Mouse (Mus musculus) hindbrain, embryonic 15.5 days (tissue): ENCODE data around the gene Ssbp4. TPM values are rescaled to one million over a fixed set of nuclear protein-coding genes. Genes with fewer than 3 reads are reported as not detected.

Source experiments
- polyA plus RNA-seq: library from polyadenylated mRNA; unstranded; fragments of >200 nt; fragmentation: Nextera tagmentation; extraction: Ambion mirVana; gene quantifications from 2 replicates; pipeline ENCODE4 v1.2.1, GENCODE M21; 2015

The Ssbp4 gene
- polyA plus RNA-seq, 1 experiment from 2014 or later: 172 TPM

Other genes starting within 250 kb of the Ssbp4 start
- 0.27 and 0.47 TPM in 2 replicates for gene Comp, start 235.3 kb downstream of the Ssbp4 start, polyA plus RNA-seq
- 46.1 and 57.4 TPM in 2 replicates for gene Crtc1, start 169.3 kb downstream of the Ssbp4 start, polyA plus RNA-seq
- 29.5 and 33.6 TPM in 2 replicates for gene Klhl26, start 131.9 kb downstream of the Ssbp4 start, polyA plus RNA-seq
- gene Tmem59l, start 121.5 kb downstream of the Ssbp4 start, polyA plus RNA-seq: 133 and 145 TPM in 2 replicates
- gene Crlf1, start 115.7 kb downstream of the Ssbp4 start, polyA plus RNA-seq: 7.0 and 8.6 TPM in 2 replicates
- 161 and 177 TPM in 2 replicates for gene Rex1bd, start 102.1 kb downstream of the Ssbp4 start, polyA plus RNA-seq
- 652 and 684 TPM in 2 replicates for gene Uba52, start 98.1 kb downstream of the Ssbp4 start, polyA plus RNA-seq
- 393 and 420 TPM in 2 replicates for gene Fkbp8, start 81.1 kb downstream of the Ssbp4 start, polyA plus RNA-seq
- gene Kxd1, start 80.9 kb downstream of the Ssbp4 start, polyA plus RNA-seq: 48.5 and 49.0 TPM in 2 replicates
- 15.1 and 20.9 TPM in 2 replicates for gene Ell, start 69.4 kb downstream of the Ssbp4 start, polyA plus RNA-seq
- 146 and 152 TPM in 2 replicates for gene Isyna1, start 14.5 kb downstream of the Ssbp4 start, polyA plus RNA-seq
- gene Lrrc25, start 7.3 kb upstream of the Ssbp4 start, polyA plus RNA-seq: 1.1 and 2.2 TPM in 2 replicates
- gene Gdf15, start 23.6 kb upstream of the Ssbp4 start, polyA plus RNA-seq: 0.25 and 0.30 TPM in 2 replicates
- gene Pgpep1, start 51.5 kb upstream of the Ssbp4 start, polyA plus RNA-seq: 76.5 and 77.8 TPM in 2 replicates
- 192 and 193 TPM in 2 replicates for gene Lsm4, start 64.4 kb upstream of the Ssbp4 start, polyA plus RNA-seq
- gene Jund, start 90.1 kb upstream of the Ssbp4 start, polyA plus RNA-seq: 98.4 and 105 TPM in 2 replicates
- 0.09 TPM in 2 replicates for gene Iqcn, start 94.6 kb upstream of the Ssbp4 start, polyA plus RNA-seq
- not detected in 2 replicates for gene Gm3336, start 109.7 kb upstream of the Ssbp4 start, polyA plus RNA-seq
- gene Pde4c, start 114.8 kb upstream of the Ssbp4 start, polyA plus RNA-seq: 0.21 and 0.35 TPM in 2 replicates
- gene Rab3a, start 145.8 kb upstream of the Ssbp4 start, polyA plus RNA-seq: 503 and 561 TPM in 2 replicates
- 40.4 and 44.9 TPM in 2 replicates for gene Mpv17l2, start 152.1 kb upstream of the Ssbp4 start, polyA plus RNA-seq
- 104 and 113 TPM in 2 replicates for gene Pik3r2, start 167.8 kb upstream of the Ssbp4 start, polyA plus RNA-seq
- gene Mast3, start 196.2 kb upstream of the Ssbp4 start, polyA plus RNA-seq: 21.2 and 25.1 TPM in 2 replicates
- gene Il12rb1, start 199.6 kb upstream of the Ssbp4 start, polyA plus RNA-seq: 0.14 TPM in 1 of 2 replicates, not detected in the other
- 7.8 and 8.0 TPM in 2 replicates for gene Arrdc2, start 230.8 kb upstream of the Ssbp4 start, polyA plus RNA-seq